In genomic region chr9:27308561-27308960, GRCm38 (mm10) we compare ENCODE assay signal across 11 mouse cellular contexts. TPM values are rescaled to one million over a fixed set of nuclear protein-coding genes. Genes with fewer than 3 reads are reported as not detected.
A peak's percentile ranks its signal among the peaks of the same experiment; 100 is the strongest.
DNase-seq lines count a peak whose midpoint lies in the region; ATAC-seq lines count a peak whose summit lies in the region.
"Had no signal": no experiment of that assay in that cellular context is flagged by ENCODE, and none has a peak within 500 bp of the region (broad histone marks: within the 10 kb centered on the region; RNA-seq: fewer than 3 reads in every experiment).

No protein-coding gene starts in this region.

- H3K36me3 ChIP-seq in hindbrain, embryonic 13.5 days, result peaks cover 16% of the 10 kb centered on the region
- H3K36me3 ChIP-seq in neural tube, embryonic 14.5 days (ENCODE audit: control insufficient read depth, insufficient read depth, low read length), result peaks cover 7% of the 10 kb centered on the region; the same call in 1 of the 2 replicates
- H3K36me3 ChIP-seq: embryonic facial prominence, embryonic 15.5 days; heart, embryonic 13.5 days had no signal

- peak overlapping the region; percentile 56 for H3K9ac ChIP-seq in hindbrain, embryonic 13.5 days
- H3K9ac ChIP-seq in neural tube, embryonic 14.5 days (replicated peaks; ENCODE audit: low read depth, low read length), result no peak overlapping the region
- H3K9ac ChIP-seq: embryonic facial prominence, embryonic 15.5 days; heart, embryonic 13.5 days; liver, embryonic 14.5 days had no signal

- no peak for DNase-seq in frontal cortex, postnatal 25 days (ENCODE audit: low spot score in 2 of 2)
- DNase-seq in cerebellum, adult 8-10 months, result peak; percentile 41
- no peak for DNase-seq in lung, postnatal 36 days
- DNase-seq in gastrocnemius, postnatal 25 days, result no peak

- H3K4me3 ChIP-seq in hindbrain, embryonic 13.5 days, result no peak overlapping the region
- H3K4me3 ChIP-seq in neural tube, embryonic 14.5 days (ENCODE audit: low read depth, low read length), result no peak overlapping the region
- H3K4me3 ChIP-seq: embryonic facial prominence, embryonic 15.5 days; heart, embryonic 13.5 days had no signal

- peak; percentile 7; the same call in 1 of the 2 replicates for ATAC-seq in frontal cortex, adult (ENCODE audit: low TSS enrichment)
- peak; percentile 83 for ATAC-seq in hindbrain, embryonic 13.5 days (ENCODE audit: low FRiP score)
- peak; percentile 79 for ATAC-seq in neural tube, embryonic 14.5 days (ENCODE audit: low read depth)
- ATAC-seq in erythroid progenitor cell, adult 5-6 weeks (replicated peaks; ENCODE audit: low FRiP score, poor library complexity, severe bottlenecking), result no peak

- WGBS in hindbrain, embryonic 13.5 days, result 14% methylated on average over 6 of the region's 6 CpGs
- 16% methylated on average over 6 of the region's 6 CpGs for WGBS in neural tube, embryonic 14.5 days

- H3K27me3 ChIP-seq in hindbrain, embryonic 13.5 days, result 0 out of 2 replicates have a peak, but pooled peaks cover 4% of the 10 kb centered on the region
- no peaks in the 10 kb centered on the region; the same call in 1 of the 2 replicates for H3K27me3 ChIP-seq in neural tube, embryonic 14.5 days (ENCODE audit: control insufficient read depth, insufficient read depth, low read length)
- H3K27me3 ChIP-seq: embryonic facial prominence, embryonic 15.5 days had no signal

- H3K27ac ChIP-seq in hindbrain, embryonic 13.5 days, result peak overlapping the region; percentile 90
- H3K27ac ChIP-seq in neural tube, embryonic 14.5 days (ENCODE audit: low read depth, low read length), result peak overlapping the region; percentile 74; the same call in 1 of the 2 replicates
- H3K27ac ChIP-seq: embryonic facial prominence, embryonic 15.5 days; heart, embryonic 13.5 days; liver, embryonic 14.5 days had no signal

- H3K4me2 ChIP-seq in hindbrain, embryonic 13.5 days, result peak overlapping the region; percentile 36
- H3K4me2 ChIP-seq in neural tube, embryonic 14.5 days (ENCODE audit: low read depth, low read length), result no peak overlapping the region
- H3K4me2 ChIP-seq: embryonic facial prominence, embryonic 15.5 days; heart, embryonic 13.5 days had no signal

- no peaks in the 10 kb centered on the region for H3K9me3 ChIP-seq in hindbrain, embryonic 13.5 days
- no peaks in the 10 kb centered on the region for H3K9me3 ChIP-seq in neural tube, embryonic 14.5 days (ENCODE audit: control insufficient read depth, low read length)
- H3K9me3 ChIP-seq: embryonic facial prominence, embryonic 15.5 days; heart, embryonic 13.5 days had no signal

- peaks cover 65% of the 10 kb centered on the region for H3K4me1 ChIP-seq in hindbrain, embryonic 13.5 days (replicated peaks)
- H3K4me1 ChIP-seq in neural tube, embryonic 14.5 days (ENCODE audit: control insufficient read depth, insufficient read depth, low read length), result peaks cover 27% of the 10 kb centered on the region
- H3K4me1 ChIP-seq: embryonic facial prominence, embryonic 15.5 days had no signal

RNA-seq across cellular contexts. Expression of gene Igsf9b, which starts 9.6 kb away (rescaled TPM):
- 14.7 and 15.6 TPM in 2 replicates for polyA plus RNA-seq in hindbrain, embryonic 13.5 days (2015; fragmentation: Nextera tagmentation; extraction: Ambion mirVana)
- 15.3 and 19.1 TPM in 2 replicates for polyA plus RNA-seq in neural tube, embryonic 14.5 days (2014; fragmentation: Nextera tagmentation; extraction: Ambion mirVana)
- 1 to 10 TPM; 2.0 to 5.8 TPM for total RNA-seq in gastrocnemius, postnatal 25 days (2021)
- not detected in 2 replicates for total RNA-seq in erythroid progenitor cell, adult 5-6 weeks (2015; ENCODE audit: low replicate concordance)
- total RNA-seq in erythroid progenitor cell, adult 5-6 weeks (2017; ENCODE audit: low replicate concordance), result not detected in 2 replicates
